Mouse (Mus musculus) CH12.LX (cell line): ENCODE data around the gene Htr1f. TPM values are rescaled to one million over a fixed set of nuclear protein-coding genes. Genes with fewer than 3 reads are reported as not detected.

Source experiments
- DNase-seq: peaks from one replicate; pipeline ENCODE4 v3.0.0-alpha.2; 2013; ENCODE audit errors: extremely low read depth
- H3K27ac ChIP-seq: 2 replicates; pipeline ENCODE4 v1.5.1; 2012; ENCODE audit warnings: low read depth, mild to moderate bottlenecking, control low read depth, moderate library complexity; ENCODE audit not compliant: insufficient read depth
- H3K27me3 ChIP-seq: replicated peaks from 2 replicates; pipeline ENCODE3; 2012; ENCODE audit warnings: inconsistent platforms
- H3K36me3 ChIP-seq, 2 experiments: replicated peaks in 1 of 2; 2 replicates each; pipeline versions ENCODE3 to v1.6.1; 2012; ENCODE audit warnings: inconsistent platforms in 1 of 2, low read length in 1 of 2, mild to moderate bottlenecking in 1 of 2, mixed read lengths in 1 of 2, moderate library complexity in 1 of 2; ENCODE audit not compliant: control insufficient read depth in 1 of 2, insufficient read depth in 1 of 2
- H3K4me1 ChIP-seq, 2 experiments: 2 replicates each; pipeline ENCODE4 v1.6.1; 2012; ENCODE audit warnings: inconsistent platforms in 1 of 2, moderate library complexity in 1 of 2; ENCODE audit not compliant: insufficient read depth in 2 of 2, control insufficient read depth in 1 of 2
- H3K4me2 ChIP-seq: 2 replicates; pipeline ENCODE4 v1.6.1; 2012; ENCODE audit warnings: low read depth, mild to moderate bottlenecking, control low read depth; ENCODE audit not compliant: poor library complexity, insufficient read depth, severe bottlenecking
- H3K4me3 ChIP-seq, 3 experiments: fragments of 150-350 bp in 1 of 3; sonication (generic) in 1 of 3; replicated peaks in 1 of 3; 2 replicates each; pipeline versions ENCODE3 to v1.5.1; 2011 to 2012; ENCODE audit warnings: low read depth in 2 of 3, low read length in 2 of 3, mild to moderate bottlenecking in 2 of 3, moderate library complexity in 2 of 3, control low read depth in 1 of 3, improper control_type of control experiment in 1 of 3, inconsistent platforms in 1 of 3, mixed read lengths in 1 of 3; ENCODE audit not compliant: poor library complexity in 1 of 3
- H3K79me2 ChIP-seq: replicated peaks from 2 replicates; pipeline ENCODE4 v1.6.1; 2012; ENCODE audit warnings: mild to moderate bottlenecking, moderate library complexity; ENCODE audit not compliant: control insufficient read depth, poor library complexity, insufficient read depth, severe bottlenecking; ENCODE audit errors: extremely low read depth
- H3K9ac ChIP-seq: 2 replicates; pipeline ENCODE4 v1.6.1; 2012; ENCODE audit warnings: low read depth, mild to moderate bottlenecking, control low read depth, moderate library complexity; ENCODE audit not compliant: insufficient read depth
- H3K9me3 ChIP-seq: replicated peaks from 2 replicates; pipeline ENCODE3; 2012; ENCODE audit warnings: low read length, inconsistent platforms, mixed read lengths
- BHLHE40 ChIP-seq: IDR thresholded peaks from 2 replicates; pipeline ENCODE4 v1.6.1; 2011; ENCODE audit warnings: mild to moderate bottlenecking, low read depth, low read length, improper control_type of control experiment
- CHD1 ChIP-seq: IDR thresholded peaks from 2 replicates; pipeline ENCODE4 v1.6.1; 2012; ENCODE audit warnings: low read depth, low read length, improper control_type of control experiment, inconsistent platforms
- CTCF ChIP-seq, 2 experiments: IDR thresholded peaks in 1 of 2; conservative IDR thresholded peaks in 1 of 2; 2 replicates each; pipeline ENCODE4 v1.5.1; 2011 to 2012; ENCODE audit warnings: low read depth in 2 of 2, low read length in 2 of 2, improper control_type of control experiment in 1 of 2, inconsistent platforms in 1 of 2, mild to moderate bottlenecking in 1 of 2, moderate library complexity in 1 of 2
- E2F4 ChIP-seq: IDR thresholded peaks from 2 replicates; pipeline ENCODE4 v1.6.1; 2011; ENCODE audit warnings: low read depth, low read length, improper control_type of control experiment; ENCODE audit not compliant: insufficient replicate concordance
- EP300 ChIP-seq: IDR thresholded peaks from 2 replicates; pipeline ENCODE4 v1.6.1; 2011; ENCODE audit warnings: low read length, improper control_type of control experiment
- IRF4 ChIP-seq: IDR thresholded peaks from 2 replicates; pipeline ENCODE4 v1.6.1; 2014; ENCODE audit warnings: low read depth, mild to moderate bottlenecking, inconsistent platforms, low read length, improper control_type of control experiment
- JUN ChIP-seq: IDR thresholded peaks from 2 replicates; pipeline ENCODE4 v1.6.1; 2011; ENCODE audit warnings: low read depth, mild to moderate bottlenecking, low read length, improper control_type of control experiment, moderate library complexity; ENCODE audit not compliant: insufficient read depth
- JUND ChIP-seq: conservative IDR thresholded peaks from 2 replicates; pipeline ENCODE4 v1.6.1; 2011; ENCODE audit warnings: low read depth, low read length, improper control_type of control experiment
- MAFK ChIP-seq: IDR thresholded peaks from 2 replicates; pipeline ENCODE4 v1.6.1; 2011; ENCODE audit warnings: low read length, improper control_type of control experiment; ENCODE audit not compliant: insufficient replicate concordance
- MAZ ChIP-seq: IDR thresholded peaks from 2 replicates; pipeline ENCODE4 v1.6.1; 2012; ENCODE audit warnings: low read depth, mild to moderate bottlenecking, inconsistent platforms, low read length, improper control_type of control experiment, moderate library complexity
- POLR2AphosphoS2 ChIP-seq: IDR thresholded peaks from 2 replicates; pipeline ENCODE4 v1.6.1; 2011; ENCODE audit warnings: low read depth, low read length, improper control_type of control experiment
- RAD21 ChIP-seq: IDR thresholded peaks from 2 replicates; pipeline ENCODE4 v1.6.1; 2011; ENCODE audit warnings: low read depth, mild to moderate bottlenecking, low read length, improper control_type of control experiment, moderate library complexity
- RCOR1 ChIP-seq: conservative IDR thresholded peaks from 2 replicates; pipeline ENCODE4 v1.6.1; 2012; ENCODE audit warnings: low read depth, mild to moderate bottlenecking, inconsistent platforms, low read length, improper control_type of control experiment
- SMC3 ChIP-seq: IDR thresholded peaks from 2 replicates; pipeline ENCODE4 v1.6.1; 2011; ENCODE audit warnings: low read depth, low read length, improper control_type of control experiment
- TCF12 ChIP-seq: IDR thresholded peaks from 2 replicates; pipeline ENCODE4 v1.6.1; 2014; ENCODE audit warnings: low read depth, mild to moderate bottlenecking, inconsistent platforms, low read length, improper control_type of control experiment
- UBTF ChIP-seq: IDR thresholded peaks from 2 replicates; pipeline ENCODE4 v1.6.1; 2012; ENCODE audit warnings: low read depth, mild to moderate bottlenecking, inconsistent platforms, low read length, improper control_type of control experiment, moderate library complexity
- USF1 ChIP-seq: IDR thresholded peaks from 2 replicates; pipeline ENCODE4 v1.6.1; 2014; ENCODE audit warnings: low read depth, mild to moderate bottlenecking, inconsistent platforms, low read length, improper control_type of control experiment
- dilution Hi-C: fragments of 300-500 bp; cut with MboI; formaldehyde crosslinking; loops from 2 replicates; pipeline ENCODE4 v1.14.3; 2020; ENCODE audit warnings: low sequenced_read_pairs; ENCODE audit not compliant: extremely low pct_unique_long_range_greater_than_20kb, extremely low pct_ligation_motif_present
- in situ Hi-C: fragments of 300-500 bp; cut with MboI; formaldehyde crosslinking; loops from 3 replicates; pipeline ENCODE4 v1.14.3; 2019; ENCODE audit warnings: low sequenced_read_pairs, low pct_ligation_motif_present, low pct_unique_long_range_greater_than_20kb, mixed read lengths
- polyA plus RNA-seq: library from polyadenylated mRNA; unstranded; fragments of >175 nt; gene quantifications from 2 replicates; pipeline ENCODE4 v1.2.1, GENCODE M21; 2012; ENCODE audit warnings: low read depth; ENCODE audit not compliant: insufficient read length
- total RNA-seq, 2 experiments: library from RNA; depleted of rRNA; stranded (reverse); fragments of 300-350 nt in 1 of 2; fragments of >200 nt in 1 of 2; gene quantifications; 2 replicates each; pipeline ENCODE4 v1.2.3; 2012 to 2014

Htr1f gene
- total and polyA plus RNA-seq, 3 experiments = not detected

DNA sequence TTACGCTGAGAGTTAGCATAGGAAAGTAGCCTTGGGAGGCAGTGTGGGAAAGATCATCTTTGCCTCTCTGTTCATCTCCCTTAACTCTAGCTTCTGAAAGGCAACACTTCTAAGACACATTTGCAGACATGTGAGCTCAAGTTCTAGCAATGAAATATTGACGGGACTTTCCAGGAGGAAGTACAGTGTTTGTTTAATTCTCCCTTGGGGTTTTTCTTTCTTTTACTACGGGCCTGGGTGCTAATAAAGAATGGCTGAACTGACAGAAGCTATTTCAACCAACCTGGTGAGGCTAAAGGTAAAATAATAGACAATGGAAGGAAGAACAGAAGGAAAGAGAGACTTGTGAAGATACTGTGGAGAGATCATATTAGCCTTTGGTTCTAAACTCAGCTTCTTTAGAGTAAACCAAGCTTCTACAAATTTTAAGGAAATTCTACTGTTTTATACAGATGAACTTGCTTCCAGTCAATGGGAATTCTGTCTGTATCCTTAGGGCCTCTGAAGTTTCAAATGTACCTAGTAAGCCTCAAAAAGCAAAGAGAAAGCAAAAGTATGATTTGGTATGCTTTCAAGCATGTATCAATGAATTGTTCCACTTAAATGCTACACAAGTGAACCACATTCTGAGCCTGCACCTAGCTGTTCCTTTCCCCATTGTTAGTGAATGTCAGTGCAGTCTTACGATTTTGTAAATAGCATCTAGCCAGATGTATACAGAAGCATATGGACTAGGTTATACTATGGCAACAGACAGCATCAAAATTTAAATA is 131.9 kb downstream of the Htr1f start:
- Histone ChIP-seq H3K4me1 (peaks cover 0 to 17% of the 10 kb centered on the region in 2 experiments; a peak in 2 of 4 replicates), H3K79me2 (no peaks in the 10 kb centered on the region), H3K27ac (no peak overlapping the region), H3K4me2 (no peak overlapping the region), H3K36me3 (no peaks in the 10 kb centered on the region), H3K4me3 (no peak overlapping the region), H3K9ac (no peak overlapping the region), H3K9me3 (peaks cover 10% of the 10 kb centered on the region), H3K27me3 (no peaks in the 10 kb centered on the region)
- peak; percentile 43 for DNase-seq
- in situ Hi-C loops (no loop called here), dilution Hi-C loops (no loop called here)
- TF ChIP-seq SMC3 (no peak), UBTF (no peak), MAZ (no peak), JUN (no peak), EP300 (peak; percentile 53; the same call in 1 of the 2 replicates), BHLHE40 (0 out of 2 replicates have a peak, but pooled peaks have one; percentile 5), CTCF (conservative IDR thresholded peaks at IDR 0.05 in 1 of 2, IDR thresholded peaks at IDR 0.05 in 1 of 2; ENCODE audit: low read depth in 2 of 2, low read length in 2 of 2) (no peak), JUND (no peak), TCF12 (no peak), E2F4 (no peak), POLR2AphosphoS2 (no peak), MAFK (no peak)
- TF ChIP-seq, all 38 proteins: peak for 2

DNA sequence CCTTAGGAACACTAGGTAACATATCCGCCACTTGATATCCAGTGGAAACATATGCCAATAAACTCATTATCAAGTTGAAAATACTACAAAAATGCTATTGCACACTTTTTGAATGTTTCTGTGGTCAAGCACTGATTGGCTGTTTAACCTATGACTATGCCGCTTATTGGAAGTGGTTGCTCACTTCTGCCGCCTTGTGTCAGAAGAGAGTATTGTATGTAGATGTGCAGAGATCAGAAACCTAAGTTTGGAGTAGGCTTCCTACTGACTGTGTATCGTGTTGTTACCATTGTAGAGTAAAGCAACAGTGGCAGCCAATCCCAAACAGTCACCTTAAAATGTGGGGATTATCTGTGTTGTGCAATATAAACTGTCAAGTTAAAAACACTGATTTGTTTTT is 144.0 kb downstream of the Htr1f start:
- dilution Hi-C loops = no loop called here
- Histone ChIP-seq H3K4me1 (no peaks in the 10 kb centered on the region), H3K27me3 (no peaks in the 10 kb centered on the region), H3K9ac (no peak overlapping the region), H3K79me2 (no peaks in the 10 kb centered on the region), H3K9me3 (peaks cover 5% of the 10 kb centered on the region), H3K36me3 (no peaks in the 10 kb centered on the region), H3K27ac (no peak overlapping the region), H3K4me2 (no peak overlapping the region), H3K4me3 (no peak overlapping the region)
- in situ Hi-C loops = no loop called here
- TF ChIP-seq JUND (no peak), RAD21 (peak; percentile 14), IRF4 (no peak), SMC3 (peak; percentile 52), TCF12 (no peak), BHLHE40 (no peak), CTCF (conservative IDR thresholded peaks at IDR 0.05 in 1 of 2, IDR thresholded peaks at IDR 0.05 in 1 of 2; ENCODE audit: low read depth in 2 of 2, low read length in 2 of 2) (peak; percentile 24 to 60; a peak in 2 of 4 replicates), RCOR1 (no peak), E2F4 (no peak), CHD1 (no peak), USF1 (no peak)
- DNase-seq = no peak
